Mouse (Mus musculus) mature B cell (primary cell): ENCODE results near the gene Pard3.
"Not testable (repeated sequence)": the region's sequence is repeated elsewhere in the genome, so short reads cannot be mapped to it uniquely, and the experiment has no call there.

Experiments used
- in situ Hi-C: fragments of 300-500 bp; cut with MboI; formaldehyde crosslinking; loops from 2 replicates; pipeline ENCODE4 v1.14.3; 2019

The Pard3 gene

DNA sequence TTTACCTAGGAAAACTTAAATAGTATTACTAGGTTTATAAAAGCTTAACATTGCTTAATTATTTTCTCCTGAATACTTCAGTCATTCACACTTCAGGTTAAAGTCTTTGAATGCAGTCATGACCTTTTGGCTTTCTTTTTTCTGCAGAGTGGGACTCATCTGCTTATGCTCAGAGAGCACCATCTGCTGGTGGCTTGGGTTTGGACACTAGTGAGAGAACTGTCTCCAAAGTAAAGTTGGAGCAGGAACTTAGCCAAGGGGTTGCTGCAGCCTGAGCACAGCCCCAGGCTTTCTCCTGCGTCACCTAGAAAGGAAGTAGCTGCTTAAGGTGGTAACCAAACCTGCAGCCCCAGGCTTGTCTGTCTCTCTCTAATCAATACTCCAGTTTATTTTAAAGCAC lies 75.5 kb downstream of the Pard3 start:
- in situ Hi-C loops = no loop called here

DNA sequence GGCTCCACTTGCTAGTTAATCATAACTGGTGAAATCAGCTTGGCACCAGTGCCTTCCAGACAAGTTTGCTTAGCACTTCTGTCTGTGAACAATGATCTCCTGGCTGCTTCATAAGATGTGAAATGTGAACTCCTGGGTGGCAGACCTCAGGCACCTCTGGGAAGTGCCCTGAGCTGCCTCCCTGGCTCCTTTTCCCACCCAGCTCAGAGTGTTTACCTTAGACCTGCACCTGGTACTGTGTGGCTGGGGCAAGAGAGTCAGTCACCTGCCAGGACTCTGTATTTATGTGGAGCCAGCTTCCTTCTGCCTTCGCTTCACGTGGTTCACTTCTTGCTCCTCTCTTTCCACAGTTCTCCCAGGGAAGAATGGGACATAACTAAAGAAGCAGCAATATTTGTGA lies 77.3 kb downstream of the Pard3 start:
- in situ Hi-C loops = no loop called here

DNA sequence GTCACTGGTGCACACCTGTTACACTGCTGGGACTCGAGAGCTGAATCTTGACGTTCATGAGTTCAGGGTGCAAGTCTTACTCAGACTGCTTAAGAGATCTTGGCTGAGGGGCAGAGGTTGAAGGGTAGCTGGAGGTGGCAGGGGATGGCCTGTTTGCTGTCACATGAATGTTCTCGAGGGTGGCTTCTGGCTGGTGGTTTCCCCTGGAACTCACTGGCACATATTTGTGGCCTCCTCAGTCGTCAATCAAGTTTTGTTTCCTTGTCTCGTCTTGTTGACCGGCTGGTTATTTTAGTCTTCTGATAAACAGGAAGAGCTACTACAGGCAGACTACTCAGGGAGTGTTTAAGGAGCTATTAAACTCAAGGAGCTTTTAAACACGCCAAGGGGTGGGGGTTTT lies 79.9 kb downstream of the Pard3 start:
- in situ Hi-C loops = no loop called here

DNA sequence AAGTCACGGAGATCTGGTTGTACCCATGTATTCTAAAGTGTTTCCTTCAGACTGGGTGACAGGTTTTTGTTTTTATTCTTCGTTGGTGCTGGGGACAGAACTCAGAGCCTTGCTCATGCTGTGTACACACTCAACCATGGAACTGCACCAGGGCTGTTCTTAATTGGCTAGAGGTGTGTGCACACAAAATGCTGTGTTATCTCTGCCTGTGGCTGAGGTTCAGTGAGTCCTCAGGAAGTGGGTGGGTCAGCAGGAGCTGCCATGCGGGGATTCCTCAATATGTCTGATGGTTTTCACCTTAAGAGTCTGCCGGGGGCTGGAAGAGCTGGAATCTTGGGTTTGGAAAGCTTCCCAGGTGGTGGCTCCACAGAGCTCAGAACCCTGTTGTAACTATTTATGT lies 80.9 kb downstream of the Pard3 start:
- in situ Hi-C loops = no loop called here

DNA sequence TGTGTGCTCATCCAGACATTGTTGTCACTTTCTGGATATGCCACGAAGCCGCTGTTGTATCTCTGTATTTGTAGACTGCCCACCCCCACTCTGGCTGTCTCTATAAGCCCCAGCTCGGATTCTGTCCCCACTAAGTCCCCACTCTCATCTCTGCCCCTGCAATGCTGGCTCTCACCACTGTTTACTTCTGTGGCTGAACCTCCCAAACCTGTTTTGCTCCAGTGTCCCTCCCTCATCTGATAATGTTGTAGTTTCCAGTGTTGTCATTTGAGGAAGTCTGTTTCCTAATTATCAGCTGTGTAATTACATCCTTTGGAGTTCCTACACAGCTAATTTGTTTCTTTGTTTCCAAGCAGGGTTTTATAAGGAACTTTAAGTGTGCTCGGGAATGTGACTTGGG lies 81.4 kb downstream of the Pard3 start:
- in situ Hi-C loops = no loop called here

DNA sequence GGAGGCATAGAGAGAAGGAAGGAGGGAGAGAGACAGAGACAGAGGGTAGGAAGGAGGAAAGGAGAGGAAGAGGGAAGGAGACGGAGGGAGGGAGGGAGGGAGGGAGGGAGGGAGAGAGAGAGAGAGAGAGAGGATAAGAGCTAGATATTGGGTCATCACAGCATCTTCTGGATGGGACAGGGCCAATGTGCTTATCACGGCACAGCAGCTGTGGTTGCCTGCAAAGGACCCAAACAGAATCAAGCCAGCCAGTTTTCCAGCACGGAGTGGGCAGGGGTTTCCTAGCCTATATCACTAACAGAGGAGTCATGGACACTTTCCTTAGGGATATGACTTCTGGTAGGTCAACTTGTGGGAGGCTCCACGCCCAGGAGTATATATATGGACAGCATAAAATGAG lies 82.4 kb downstream of the Pard3 start:
- in situ Hi-C loops = no loop called here

DNA sequence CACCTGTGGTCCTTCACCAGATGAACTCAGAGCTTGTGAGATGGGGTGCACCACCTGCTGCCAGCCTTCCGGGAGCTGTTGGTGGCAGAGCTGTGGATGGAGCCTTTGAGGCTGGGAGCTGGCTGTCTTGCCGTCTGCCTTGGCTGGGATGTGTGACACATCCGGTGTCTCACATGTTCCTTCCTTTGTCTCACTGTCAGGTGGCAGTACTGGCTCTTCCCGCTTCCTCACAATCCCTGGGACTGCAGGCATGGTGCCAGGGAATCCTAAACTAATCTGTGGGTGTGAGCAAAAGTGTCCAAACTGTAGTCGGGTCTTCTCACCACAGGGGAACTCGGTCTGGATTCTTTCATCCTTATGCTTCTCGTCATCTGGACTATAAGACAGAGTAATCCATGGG lies 85.1 kb downstream of the Pard3 start:
- in situ Hi-C loops = no loop called here

DNA sequence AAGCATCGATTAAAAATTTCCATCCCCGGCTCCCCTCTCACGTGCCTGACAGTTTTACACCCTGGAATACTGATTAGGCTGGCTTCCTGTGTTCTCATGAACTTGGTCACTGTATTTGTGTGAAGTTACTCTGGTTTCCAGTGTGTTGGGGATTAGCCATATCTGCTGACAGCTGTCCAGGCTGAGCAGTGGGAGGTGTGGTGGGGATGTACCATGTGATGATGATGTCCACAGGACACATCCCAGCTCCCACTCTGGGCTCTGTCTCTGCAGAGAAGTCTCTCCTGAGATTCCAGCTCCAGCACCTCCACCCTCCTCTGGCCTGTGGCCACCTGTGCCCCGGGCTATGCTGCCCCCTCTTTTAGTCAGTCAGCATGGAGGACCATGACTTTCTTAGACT lies 87.0 kb downstream of the Pard3 start:
- in situ Hi-C loops = no loop called here

DNA sequence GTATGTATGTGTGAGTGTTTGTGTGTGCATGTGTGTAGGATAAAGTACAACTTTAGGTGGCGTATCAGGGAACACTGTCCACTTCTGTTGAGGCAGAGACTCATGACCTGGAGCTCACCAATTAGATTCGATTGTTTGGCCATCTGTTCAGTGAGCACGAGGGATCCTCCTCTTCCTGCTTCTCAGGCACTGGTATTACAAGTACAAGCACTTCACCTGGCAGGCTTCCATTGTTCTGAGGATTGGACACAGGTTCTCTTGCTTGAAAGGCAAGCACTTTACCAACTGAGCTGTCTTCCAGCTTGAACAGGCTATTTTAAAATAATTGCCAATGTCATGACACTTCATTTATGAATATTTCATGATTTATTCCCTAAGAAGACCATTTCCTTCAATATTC lies 88.0 kb downstream of the Pard3 start:
- in situ Hi-C loops = no loop called here

DNA sequence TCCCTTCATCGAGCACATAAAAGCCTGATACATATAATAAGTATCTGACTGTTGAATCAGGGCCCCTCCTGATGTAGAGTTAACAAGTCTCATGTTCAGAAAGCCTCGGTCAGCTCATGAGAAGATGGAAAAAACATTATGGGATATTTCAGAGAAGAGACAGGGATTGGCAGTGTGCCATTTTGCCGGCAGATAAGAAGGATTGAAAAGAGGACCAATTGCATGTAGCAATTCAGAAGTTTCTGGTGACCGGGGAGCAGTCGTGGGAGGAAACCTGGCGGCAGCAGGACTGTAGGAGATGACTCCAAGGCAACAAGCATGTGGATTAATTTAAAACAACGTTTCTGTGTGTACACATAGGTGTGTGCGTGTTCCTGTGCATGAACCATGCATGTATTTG lies 93.4 kb downstream of the Pard3 start:
- in situ Hi-C loops = no loop called here

DNA sequence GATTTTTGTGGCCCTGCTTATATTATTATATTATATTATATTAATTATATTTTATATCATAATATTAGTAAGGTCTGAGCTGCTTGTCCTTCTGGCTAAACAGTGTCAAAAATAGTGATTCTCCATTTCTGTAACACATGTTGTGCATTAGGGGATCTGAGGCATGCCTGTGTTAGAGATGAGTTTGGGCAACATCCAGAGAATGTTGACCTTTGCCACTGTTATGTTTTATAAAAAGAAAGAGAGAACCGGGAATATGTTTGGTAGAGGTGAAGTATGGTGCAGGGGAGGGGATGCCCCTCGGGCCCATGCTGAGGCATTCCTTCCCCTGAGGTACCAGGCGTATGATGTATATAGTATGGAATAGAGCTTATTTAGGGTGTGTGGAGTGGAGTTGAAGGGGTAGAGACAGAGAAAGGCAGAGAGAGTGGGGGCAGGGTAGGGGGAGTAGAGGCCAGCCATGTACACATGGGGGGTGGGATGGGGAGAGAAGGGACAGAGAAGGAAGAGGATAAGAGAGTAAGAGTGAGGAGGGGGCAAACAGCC lies 95.8 kb downstream of the Pard3 start:
- in situ Hi-C loops = no loop called here

DNA sequence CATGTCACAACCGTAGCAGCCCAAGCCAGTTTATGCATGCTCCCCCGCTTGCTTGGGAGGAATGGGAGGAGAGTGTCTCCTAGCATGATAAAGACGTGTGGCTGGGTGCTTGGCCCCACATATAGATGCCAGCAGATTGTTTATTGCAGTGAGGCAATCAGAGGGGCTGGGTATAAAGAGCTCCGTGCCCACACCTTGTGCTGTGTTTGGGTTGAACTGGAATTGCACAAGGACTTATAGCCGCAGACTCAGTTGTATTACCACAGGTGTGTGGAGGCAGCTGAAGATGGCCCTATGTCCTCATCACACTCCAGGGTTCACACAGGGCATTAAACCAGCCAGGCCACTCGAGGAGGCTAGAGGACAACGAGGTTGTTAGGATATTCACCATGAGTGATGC lies 98.2 kb downstream of the Pard3 start:
- in situ Hi-C loops = no loop called here

DNA sequence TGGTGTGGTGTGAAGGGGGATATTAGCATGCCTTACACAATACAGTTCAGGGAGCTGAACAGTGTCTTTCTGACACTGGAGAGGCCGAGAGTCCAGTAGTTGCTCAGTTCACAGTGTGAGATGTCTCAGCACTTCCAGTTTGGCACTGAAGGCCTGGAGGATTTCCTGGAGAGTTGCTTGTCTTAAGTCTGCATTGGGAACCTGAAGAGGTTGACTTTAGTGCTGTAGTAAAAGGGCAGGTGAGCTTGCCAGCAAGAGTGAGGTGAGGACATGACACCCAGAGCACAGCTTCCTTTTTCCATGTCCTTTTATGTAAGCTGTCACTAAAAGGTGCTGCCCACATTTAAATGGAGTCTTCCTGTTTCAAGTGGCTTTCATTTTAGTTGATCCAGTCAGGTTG lies 99.1 kb downstream of the Pard3 start:
- in situ Hi-C loops = no loop called here

DNA sequence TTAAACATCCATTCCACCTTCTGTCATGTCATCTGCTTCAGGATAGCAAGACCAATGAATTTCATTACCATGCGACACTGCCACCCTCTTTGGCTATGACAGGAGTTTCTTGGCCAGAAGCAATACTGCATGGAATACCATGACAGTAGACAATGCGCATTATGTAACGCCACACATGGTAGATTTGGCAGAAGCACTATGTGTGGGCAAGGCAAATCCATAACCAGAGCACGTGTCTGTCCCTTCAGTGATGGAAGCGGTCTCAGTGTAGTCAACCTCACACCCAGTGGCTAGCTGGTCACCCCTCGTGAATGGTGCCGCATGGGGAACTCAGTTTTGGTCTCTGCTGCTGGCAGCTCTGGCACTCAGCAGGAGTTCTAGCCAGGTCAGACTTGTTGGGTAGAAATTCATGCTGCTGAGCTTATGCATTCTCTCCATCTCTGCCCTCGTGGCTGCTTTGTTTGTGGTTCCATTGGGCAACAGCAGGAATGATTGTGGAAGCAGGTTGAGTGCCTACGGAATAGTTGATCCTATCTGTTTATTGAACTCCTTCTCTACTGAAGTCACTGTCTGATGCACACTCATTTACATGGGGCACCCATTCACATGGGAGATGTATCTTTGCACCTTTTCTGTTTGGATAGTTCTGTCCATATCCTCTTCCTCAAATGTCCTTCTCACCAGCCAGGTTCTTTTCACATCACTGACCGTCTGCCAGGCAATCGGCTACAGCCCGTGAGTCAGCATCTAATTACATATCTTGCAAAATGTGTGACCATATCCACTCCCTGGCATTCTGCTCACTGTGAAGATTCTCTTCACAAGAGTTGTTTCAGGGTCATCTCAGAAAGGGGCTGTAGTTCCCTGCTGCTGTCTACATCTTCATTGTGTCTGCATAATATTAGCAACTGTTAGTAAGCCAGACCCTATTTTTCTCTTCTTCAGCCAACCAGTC lies 100.9 kb downstream of the Pard3 start:
- in situ Hi-C loops = no loop called here

DNA sequence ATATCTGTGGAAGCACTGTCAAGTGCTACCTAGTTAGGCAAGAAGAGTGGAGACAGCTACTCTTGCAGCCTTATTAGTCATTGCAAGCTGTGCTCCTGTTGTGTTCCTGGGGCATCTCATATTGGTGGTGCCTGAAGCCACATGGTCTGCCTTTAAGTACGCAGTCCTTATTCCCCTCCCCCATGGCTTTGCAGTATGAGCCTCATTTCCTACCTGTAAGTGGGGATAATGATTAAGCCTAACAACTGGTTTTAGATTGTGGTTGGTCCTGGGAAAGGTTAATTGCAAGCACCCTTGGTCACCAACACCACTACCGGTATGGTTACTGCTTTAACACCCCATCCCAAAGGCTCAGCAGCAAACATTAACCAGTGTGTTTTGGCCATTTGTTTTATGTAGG lies 104.8 kb downstream of the Pard3 start:
- in situ Hi-C loops = no loop called here

DNA sequence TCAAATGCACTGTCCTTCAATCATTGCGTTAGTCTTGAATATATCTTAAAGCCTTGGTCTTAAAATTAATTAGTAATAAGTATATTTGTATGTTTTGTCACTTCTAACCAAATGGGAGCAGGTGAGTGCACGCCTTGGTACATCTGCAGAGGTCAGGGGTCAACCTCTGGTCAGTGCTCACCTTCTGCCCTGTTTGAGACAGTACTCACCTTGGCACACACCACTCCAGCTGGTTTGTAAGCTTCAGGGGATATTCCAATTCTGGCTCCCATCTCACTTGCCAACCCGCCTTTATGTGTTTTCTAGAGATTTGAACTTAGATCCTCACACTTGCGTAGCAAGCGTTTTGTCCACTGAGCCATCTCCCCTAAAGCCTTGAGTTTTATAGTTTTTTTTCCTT lies 105.7 kb downstream of the Pard3 start:
- in situ Hi-C loops = no loop called here

DNA sequence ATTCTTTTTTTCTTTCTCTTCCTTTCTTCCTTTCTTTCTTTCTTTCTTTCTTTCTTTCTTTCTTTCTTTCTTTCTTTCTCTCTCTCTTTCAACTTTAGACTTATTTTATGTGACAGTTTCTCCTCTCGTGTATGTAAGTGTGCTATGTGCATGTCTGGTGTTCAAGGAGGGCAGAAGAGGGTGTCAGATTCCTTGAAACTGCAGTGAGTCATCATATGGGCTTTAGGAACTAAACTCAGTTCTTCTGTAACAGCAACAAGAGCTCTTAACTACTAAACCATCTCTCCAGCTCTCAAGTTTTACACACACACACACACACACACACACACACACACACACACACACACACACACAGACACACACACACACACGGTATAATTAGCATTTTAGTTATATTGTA lies 106.7 kb downstream of the Pard3 start:
- in situ Hi-C loops = not testable (repeated sequence)

DNA sequence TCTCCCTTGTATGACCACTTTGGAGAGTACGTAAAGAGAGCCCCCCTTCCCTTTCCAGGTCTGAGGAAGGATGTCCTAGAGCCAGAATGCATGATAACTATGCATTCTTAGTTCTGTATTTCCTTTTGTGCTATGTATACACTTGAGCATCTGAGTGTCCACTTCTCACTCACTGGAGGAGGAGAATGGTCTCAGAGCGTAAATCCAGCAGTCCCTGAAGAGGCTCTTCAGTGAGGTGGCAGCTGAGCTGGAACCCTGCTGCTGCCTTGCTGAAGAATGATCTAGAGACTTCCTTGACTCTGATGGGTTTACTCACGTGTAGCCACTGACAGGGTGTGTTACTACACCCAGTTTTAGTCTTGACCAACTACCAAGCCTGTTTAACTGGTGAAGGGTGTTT lies 107.2 kb downstream of the Pard3 start:
- in situ Hi-C loops = no loop called here

DNA sequence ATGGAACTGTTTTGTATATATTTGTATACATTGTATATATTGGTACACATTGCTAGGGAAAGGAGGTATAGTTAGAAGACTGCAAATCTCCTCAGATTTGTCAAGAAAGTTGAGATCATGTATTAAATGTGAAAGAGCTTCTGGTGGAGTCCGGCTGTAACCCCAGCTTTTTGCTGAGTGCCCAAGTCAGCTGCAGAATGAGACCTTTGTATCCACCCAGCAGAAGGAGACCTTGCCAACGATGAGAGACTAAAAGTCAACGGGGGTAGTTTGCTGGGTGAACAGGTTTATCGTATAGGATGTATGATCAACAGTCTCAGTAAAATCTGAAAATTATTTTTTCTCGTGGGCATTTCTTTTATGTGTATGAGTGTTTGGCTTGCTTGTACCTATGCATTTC lies 109.8 kb downstream of the Pard3 start:
- in situ Hi-C loops = no loop called here

DNA sequence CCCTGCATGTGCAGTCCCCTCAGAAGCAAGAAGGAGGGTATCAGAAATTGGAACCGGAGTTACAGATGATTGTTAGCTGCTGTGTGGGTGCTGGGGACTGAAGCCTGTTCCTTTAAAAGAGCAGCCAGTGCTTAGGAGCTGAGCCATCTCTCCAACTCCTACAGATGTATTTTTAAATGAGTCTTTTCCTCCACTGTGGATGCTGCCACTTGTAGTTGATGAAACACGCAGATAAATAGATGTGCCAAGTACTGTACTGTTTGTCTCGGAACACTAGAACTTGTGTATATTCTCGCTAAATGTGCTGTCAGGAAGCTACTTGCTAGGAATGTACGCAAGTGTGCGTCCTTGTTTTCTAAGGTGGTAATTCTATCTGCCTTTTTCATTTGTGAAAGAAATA lies 110.7 kb downstream of the Pard3 start:
- in situ Hi-C loops = no loop called here

DNA sequence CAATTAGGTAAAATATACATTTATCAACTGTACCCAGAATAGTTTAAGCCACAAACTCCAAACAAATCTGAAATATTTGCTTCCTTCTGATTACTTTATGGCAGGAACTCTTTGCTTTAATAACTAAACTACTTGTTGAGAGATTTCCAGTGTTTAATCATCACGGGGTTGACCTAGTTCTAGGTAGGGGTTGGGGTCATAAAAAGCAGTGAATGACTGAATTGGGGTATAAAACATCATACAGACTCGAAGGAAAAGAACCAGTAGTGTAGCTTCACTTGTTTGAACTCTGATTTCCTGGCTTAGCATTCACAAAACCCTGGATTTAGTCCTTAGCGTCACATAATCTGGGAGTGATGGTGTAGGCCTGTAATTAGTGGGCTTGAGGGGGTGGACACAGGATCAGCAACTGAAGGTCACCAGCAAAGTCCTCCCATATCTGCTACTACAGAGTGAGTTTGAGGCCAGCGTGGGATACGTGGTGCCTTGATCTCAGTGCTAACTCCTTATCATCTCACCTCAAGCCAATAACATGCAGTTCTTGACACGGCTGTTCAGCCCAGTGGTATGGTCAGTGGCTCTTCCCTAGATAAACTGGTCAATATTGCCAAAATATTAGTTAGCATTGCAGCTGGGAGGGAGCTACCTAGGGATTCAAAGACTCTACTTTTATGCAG lies 111.6 kb downstream of the Pard3 start:
- in situ Hi-C loops = no loop called here

DNA sequence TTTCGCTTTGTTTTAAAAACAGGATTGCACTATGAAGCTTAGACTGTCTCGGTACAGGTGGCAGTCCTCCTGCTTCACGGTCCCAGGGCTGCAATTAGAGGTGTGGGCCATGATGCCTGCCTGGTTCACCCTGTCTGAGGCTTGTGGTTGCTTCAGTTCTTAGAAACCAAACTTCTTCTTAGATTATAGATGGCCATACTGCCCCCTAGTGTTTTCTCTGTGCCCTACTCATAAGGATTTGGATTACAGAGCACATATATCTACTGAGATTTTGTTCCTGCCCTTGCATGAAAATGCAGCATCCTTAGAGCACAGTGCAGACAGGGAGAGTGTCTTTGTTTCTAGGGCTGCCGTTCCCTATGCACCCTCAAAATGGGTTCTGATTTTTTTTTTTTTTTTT lies 114.9 kb downstream of the Pard3 start:
- in situ Hi-C loops = no loop called here

DNA sequence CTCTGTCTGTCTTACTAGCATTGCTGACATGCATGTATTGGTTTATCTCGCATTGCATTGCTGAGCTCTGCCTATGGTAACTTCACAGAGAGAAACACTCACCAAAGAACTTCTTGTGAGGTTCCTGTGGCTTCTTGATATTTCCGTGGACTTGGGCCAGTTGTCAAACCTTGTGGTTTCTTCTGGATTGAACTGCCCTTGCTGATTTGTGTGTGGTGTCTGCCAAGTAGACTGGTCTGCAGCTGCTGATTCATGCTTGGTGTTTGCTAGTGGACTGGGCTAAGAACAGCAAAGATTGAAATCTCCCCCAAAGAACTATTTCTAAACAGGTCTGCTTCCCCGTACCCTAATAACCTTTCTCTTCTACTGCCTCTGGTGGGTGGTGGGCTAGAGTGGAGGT lies 117.6 kb downstream of the Pard3 start:
- in situ Hi-C loops = no loop called here
